Mouse (Mus musculus) adrenal gland, adult 2 months (tissue): ENCODE measurements at regions not wholly inside any gene's neighbourhood (a gene's known extent, or its start where the extent isn't known, plus 50 kb on each side); places are given as distances from the start of the nearest gene placed in this dataset.

Experiments used
- DNase-seq: peaks from one replicate; pipeline ENCODE4 v3.0.0; 2021

- peak; percentile 49 for DNase-seq
Observed at GRCm38 (mm10) chr14:100458727-100459447, 174.4 kb upstream of the Klf12 start.

- peak; percentile 27 for DNase-seq
Observed at GRCm38 (mm10) chr14:100457870-100458726, 173.6 kb upstream of the Klf12 start.

GRCm38 (mm10) chr14:100446130-100446529, 161.7 kb upstream of the Klf12 start:
- no peak for DNase-seq

- DNase-seq: no peak
Observed at GRCm38 (mm10) chr14:100444848-100445247, 160.4 kb upstream of the Klf12 start.

- DNase-seq: no peak
Observed at GRCm38 (mm10) chr14:100444099-100444498, 159.6 kb upstream of the Klf12 start.

- DNase-seq: no peak
Observed at GRCm38 (mm10) chr14:100437552-100437951, 153.1 kb upstream of the Klf12 start.

- no peak for DNase-seq
Observed at GRCm38 (mm10) chr14:100429662-100430061, 145.2 kb upstream of the Klf12 start.

- DNase-seq: no peak
Observed at GRCm38 (mm10) chr14:100426399-100426798, 141.9 kb upstream of the Klf12 start.

- DNase-seq: peak; percentile 4
Observed at GRCm38 (mm10) chr14:100423790-100424189, 139.3 kb upstream of the Klf12 start.

- DNase-seq: no peak
Observed at GRCm38 (mm10) chr14:100421666-100422065, 137.2 kb upstream of the Klf12 start.

- DNase-seq: no peak
Observed at GRCm38 (mm10) chr14:100415099-100415498, 130.6 kb upstream of the Klf12 start.

GRCm38 (mm10) chr14:100412211-100412610, 127.7 kb upstream of the Klf12 start:
- DNase-seq: no peak

GRCm38 (mm10) chr14:100397191-100397590, 112.7 kb upstream of the Klf12 start:
- DNase-seq: no peak

- DNase-seq: no peak
Observed at GRCm38 (mm10) chr14:100375218-100375983, 90.9 kb upstream of the Klf12 start.

- DNase-seq: no peak
Observed at GRCm38 (mm10) chr14:100374494-100375217, 90.2 kb upstream of the Klf12 start.

- DNase-seq: no peak
Observed at GRCm38 (mm10) chr14:100366234-100366864, 81.9 kb upstream of the Klf12 start.

- DNase-seq: no peak
Observed at GRCm38 (mm10) chr14:100362786-100363185, 78.3 kb upstream of the Klf12 start.

- no peak for DNase-seq
Observed at GRCm38 (mm10) chr14:100361346-100362029, 77.0 kb upstream of the Klf12 start.

- DNase-seq: peak; percentile 57
Observed at GRCm38 (mm10) chr14:100359881-100360280, 75.4 kb upstream of the Klf12 start.

- DNase-seq: no peak
Observed at GRCm38 (mm10) chr14:100357131-100357530, 72.7 kb upstream of the Klf12 start.

- no peak for DNase-seq
Observed at GRCm38 (mm10) chr14:100353508-100353907, 69.0 kb upstream of the Klf12 start.
